Mouse (Mus musculus) ES-Bruce4 (cell line): ENCODE measurements around the gene Krtcap3.

ENCODE experiments used
- CTCF ChIP-seq: IDR thresholded peaks from one replicate; pipeline ENCODE4 v1.8.1; 2011; ENCODE audit warnings: low read depth, low read length
- POLR2A ChIP-seq: IDR thresholded peaks from one replicate; pipeline ENCODE4 v1.8.1; 2011; ENCODE audit warnings: low read length; ENCODE audit not compliant: insufficient read depth

DNA sequence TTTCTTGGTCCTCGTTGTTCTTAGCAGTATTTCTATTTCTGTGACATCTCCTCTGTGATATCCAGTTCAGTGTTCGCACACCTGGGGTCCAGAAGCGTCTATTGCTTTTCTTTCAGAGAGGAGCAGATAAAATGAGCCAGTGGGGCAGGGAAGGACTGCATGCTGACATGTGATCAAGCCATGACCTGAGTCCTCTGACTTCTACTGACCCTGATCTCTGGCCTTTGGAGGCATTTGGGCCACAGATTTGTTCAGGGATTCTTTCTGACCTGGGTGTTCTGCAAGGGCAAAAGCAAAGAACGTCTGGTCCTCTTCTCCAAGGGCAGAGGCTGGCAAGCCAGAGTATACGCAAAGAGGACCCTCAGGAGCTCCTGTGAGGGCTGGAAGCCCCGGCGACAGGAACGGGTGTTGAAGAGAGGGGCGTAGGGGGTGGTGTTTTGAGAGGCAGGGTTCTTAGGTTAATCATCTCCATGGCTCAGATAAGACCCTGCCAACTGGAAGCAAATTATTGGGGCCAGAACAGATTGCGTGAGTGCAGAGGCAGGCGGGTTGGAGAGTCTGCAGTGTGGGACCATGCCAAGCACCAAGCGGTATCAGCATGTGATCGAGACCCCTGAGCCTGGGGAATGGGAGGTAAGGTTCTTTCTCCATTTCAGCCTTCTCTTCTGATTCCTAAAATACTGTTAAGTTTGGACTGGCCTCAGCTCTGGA, 45.7 kb downstream of the Krtcap3 start, which contains the start of gene Gckr:
- no peak for TF ChIP-seq CTCF
- no peak for TF ChIP-seq POLR2A
